Comparison of ENCODE assay signal across 13 mouse cellular contexts in the genomic region with DNA sequence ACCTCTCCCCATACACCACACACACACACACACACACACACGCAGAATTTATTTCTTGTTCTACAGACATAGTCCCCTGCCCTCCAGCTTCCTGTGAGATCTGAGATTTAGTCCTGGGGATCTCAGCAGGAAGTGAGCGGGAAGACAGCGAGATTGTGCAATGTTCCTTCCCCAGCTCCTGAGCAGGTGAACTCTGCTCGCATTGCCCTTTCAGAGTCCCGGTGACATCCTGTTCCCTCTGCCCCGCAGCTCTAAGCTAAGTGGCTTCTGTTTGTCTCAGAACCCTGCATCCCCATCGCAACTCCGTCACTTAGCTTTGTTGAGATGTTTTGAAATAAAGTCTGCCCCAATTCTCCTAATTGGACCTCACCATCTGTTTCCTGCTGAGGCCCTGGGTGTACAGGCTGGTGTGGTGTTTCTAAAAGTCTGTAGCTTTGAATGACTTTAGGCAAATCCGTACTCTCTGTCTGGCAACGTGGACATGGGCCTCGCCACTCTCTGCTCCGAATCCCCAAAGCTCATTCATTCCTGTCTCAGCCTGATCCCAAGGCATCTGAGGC. TPM values are rescaled to one million over a fixed set of nuclear protein-coding genes. Genes with fewer than 3 reads are reported as not detected.
"Had no signal": no experiment of that assay in that cellular context is flagged by ENCODE, and none has a peak within 500 bp of the region (broad histone marks: within the 10 kb centered on the region; RNA-seq: fewer than 3 reads in every experiment).

No protein-coding gene starts in this region.

- H3K4me1 ChIP-seq: liver, embryonic 12.5 days; midbrain, embryonic 12.5 days had no signal

- H3K9ac ChIP-seq: liver, embryonic 12.5 days; lung, embryonic 14.5 days; midbrain, embryonic 12.5 days had no signal

- H3K27ac ChIP-seq: layer of hippocampus, adult 2 months; limb, embryonic 10.5 days; liver, embryonic 12.5 days; macrophage; midbrain, embryonic 12.5 days had no signal

- H3K36me3 ChIP-seq: limb, embryonic 10.5 days; liver, embryonic 12.5 days; midbrain, embryonic 12.5 days had no signal

- ATAC-seq: liver, embryonic 12.5 days; midbrain, embryonic 16.5 days had no signal

- H3K4me2 ChIP-seq: liver, embryonic 12.5 days; lung, embryonic 14.5 days; midbrain, embryonic 12.5 days had no signal

- H3K9me3 ChIP-seq: limb, embryonic 10.5 days; liver, embryonic 12.5 days had no signal

- H3K4me3 ChIP-seq: layer of hippocampus, adult 2 months; limb, embryonic 10.5 days; liver, embryonic 12.5 days; midbrain, embryonic 12.5 days had no signal

- DNase-seq: kidney, adult 9 months; kidney, postnatal 10 days; lung, embryonic 14.5 days; lung, postnatal 14 days; right cerebral cortex, adult 18-20 months; right cerebral cortex, postnatal 25 days; thymus, postnatal 4 days had no signal

RNA-seq across cellular contexts. Expression of gene Hcrtr1, which starts 17.7 kb away (rescaled TPM):
- polyA plus RNA-seq: limb, embryonic 10.5 days; liver, embryonic 12.5 days; macrophage had no signal

RNA-seq across cellular contexts. Expression of gene Tinagl1, which starts 18.0 kb away (rescaled TPM):
- polyA plus RNA-seq: macrophage had no signal
